Mouse (Mus musculus): ENCODE results near the gene 0610012G03Rik. TPM values are rescaled to one million over a fixed set of nuclear protein-coding genes. Genes with fewer than 3 reads are reported as not detected.

Gene 0610012G03Rik
- polyA plus RNA-seq, 1 experiment from 2014 or later = 101 TPM

DNA sequence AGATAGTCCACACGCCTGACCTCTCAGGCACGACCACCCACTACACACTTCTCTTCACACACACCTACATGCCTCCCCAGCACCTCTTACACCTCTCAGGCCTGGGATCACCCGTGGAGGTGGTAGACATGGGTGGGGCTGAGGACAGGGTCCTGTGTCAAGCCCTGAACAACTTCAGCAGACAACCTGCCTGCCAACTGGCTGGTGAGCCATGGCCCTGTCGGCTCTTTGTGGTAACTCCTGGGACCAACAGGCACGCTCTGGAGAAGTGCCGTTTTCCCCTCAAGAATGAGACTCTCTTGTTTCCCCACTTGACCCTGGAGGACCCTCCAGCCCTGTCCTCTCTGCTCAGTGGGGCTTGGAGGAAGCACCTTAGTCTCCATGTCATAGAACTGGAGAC lies 2.9 kb downstream of the 0610012G03Rik start:
- H3K27ac ChIP-seq (replicated peaks) = no peak overlapping the region
- 74% methylated on average over 6 of the region's 6 CpGs for WGBS
- peaks cover 13% of the 10 kb centered on the region; the same call in 1 of the 2 replicates for H3K36me3 ChIP-seq
- no peaks in the 10 kb centered on the region for H3K27me3 ChIP-seq (replicated peaks)
- no peaks in the 10 kb centered on the region for H3K9me3 ChIP-seq
- H3K9ac ChIP-seq = no peak overlapping the region
- no peak for ATAC-seq (ENCODE audit: extremely low read depth, insufficient number of reproducible peaks, low FRiP score, low TSS enrichment)
- H3K4me1 ChIP-seq = peaks cover 38% of the 10 kb centered on the region
- 0 out of 2 replicates have a peak overlapping the region, but pooled peaks have one; percentile 7 for H3K4me2 ChIP-seq
- no peak overlapping the region for H3K4me3 ChIP-seq

DNA sequence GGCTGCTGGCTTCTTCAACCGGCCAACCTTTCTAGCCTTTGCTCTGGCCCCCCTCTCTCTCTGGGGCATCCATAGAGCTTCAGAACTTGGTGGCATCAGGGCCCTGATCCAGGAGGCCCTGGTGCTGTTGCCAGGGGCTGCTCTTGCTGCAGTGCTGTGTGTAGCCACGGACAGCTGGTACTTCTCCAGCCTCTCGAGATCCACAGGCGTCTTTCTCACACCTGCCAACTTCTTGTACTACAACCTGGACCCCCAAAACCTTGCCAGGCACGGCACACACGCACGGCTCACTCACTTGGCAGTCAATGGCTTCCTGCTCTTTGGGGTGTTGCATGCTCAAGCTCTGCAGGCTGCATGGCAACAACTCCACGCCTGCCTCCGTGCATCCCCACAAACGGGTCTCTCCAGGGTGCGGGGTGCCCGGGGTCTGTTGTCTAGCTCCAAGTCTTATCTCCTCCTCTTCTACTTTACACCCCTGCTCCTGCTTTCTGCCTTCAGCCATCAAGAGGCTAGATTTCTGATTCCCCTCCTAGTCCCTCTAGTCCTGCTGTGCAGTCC lies 3.5 kb downstream of the 0610012G03Rik start:
- no peak for ATAC-seq (ENCODE audit: extremely low read depth, insufficient number of reproducible peaks, low FRiP score, low TSS enrichment)
- 77% methylated on average over 12 of the region's 12 CpGs for WGBS
- Histone ChIP-seq H3K9me3 (no peaks in the 10 kb centered on the region), H3K4me3 (no peak overlapping the region), H3K4me1 (peaks cover 36% of the 10 kb centered on the region), H3K4me2 (no peak overlapping the region), H3K36me3 (peaks cover 8% of the 10 kb centered on the region; the same call in 1 of the 2 replicates), H3K27me3 (replicated peaks) (no peaks in the 10 kb centered on the region), H3K27ac (replicated peaks) (no peak overlapping the region), H3K9ac (no peak overlapping the region)

DNA sequence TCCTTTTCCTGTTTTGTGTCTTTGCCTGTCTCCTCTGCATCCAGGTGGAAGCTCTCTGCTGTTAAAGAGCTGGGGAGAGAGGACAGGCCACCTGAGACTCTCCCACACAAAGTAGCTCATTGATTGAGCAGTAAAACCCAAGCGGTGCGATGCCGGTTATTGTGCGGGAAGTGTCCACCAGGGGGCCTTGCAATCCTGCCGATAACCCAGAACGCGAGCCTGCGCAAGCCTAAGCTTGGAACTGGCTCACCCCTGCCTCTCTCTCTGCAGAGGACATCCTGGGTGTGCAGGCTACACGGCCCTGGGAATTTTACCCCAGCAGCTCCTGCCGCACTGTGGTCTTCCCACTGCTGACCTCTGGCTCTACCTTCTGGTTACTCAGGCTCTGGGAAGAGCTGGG lies 4.3 kb downstream of the 0610012G03Rik start:
- no peaks in the 10 kb centered on the region for H3K27me3 ChIP-seq (replicated peaks)
- H3K9me3 ChIP-seq = no peaks in the 10 kb centered on the region
- H3K4me2 ChIP-seq = no peak overlapping the region
- peaks cover 28% of the 10 kb centered on the region for H3K4me1 ChIP-seq
- ATAC-seq (ENCODE audit: extremely low read depth, insufficient number of reproducible peaks, low FRiP score, low TSS enrichment) = no peak
- peak overlapping the region; percentile 38 for H3K9ac ChIP-seq
- no peak overlapping the region for H3K4me3 ChIP-seq
- WGBS = 4% methylated on average over 10 of the region's 10 CpGs
- peaks cover 8% of the 10 kb centered on the region; the same call in 1 of the 2 replicates for H3K36me3 ChIP-seq
- H3K27ac ChIP-seq (replicated peaks) = no peak overlapping the region

DNA sequence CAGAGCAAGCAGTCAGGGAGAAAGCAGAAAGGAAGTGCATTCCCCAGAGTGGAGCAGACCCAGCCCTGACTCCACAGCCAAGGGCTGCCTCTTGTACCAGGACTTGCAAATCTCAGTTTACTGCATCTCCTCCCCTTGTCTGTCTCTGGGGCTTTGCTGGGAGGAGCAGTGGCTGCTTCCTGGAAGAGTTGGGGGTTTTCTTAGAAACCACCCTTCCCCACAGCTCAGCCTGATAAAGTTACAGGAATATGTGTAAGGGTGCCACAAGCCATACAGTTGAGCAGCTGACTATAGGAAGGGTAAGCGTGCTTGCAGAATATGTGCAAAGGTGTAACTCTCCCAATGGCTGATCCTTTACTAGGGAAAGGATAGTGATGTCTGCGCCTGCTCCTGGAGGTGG lies 7.7 kb downstream of the 0610012G03Rik start:
- no peak overlapping the region for H3K4me3 ChIP-seq
- peaks cover 4% of the 10 kb centered on the region; the same call in 1 of the 2 replicates for H3K36me3 ChIP-seq
- ATAC-seq (ENCODE audit: extremely low read depth, insufficient number of reproducible peaks, low FRiP score, low TSS enrichment) = no peak
- H3K9ac ChIP-seq = no peak overlapping the region
- H3K4me1 ChIP-seq = peaks cover 8% of the 10 kb centered on the region
- WGBS = 59% methylated on average over 2 of the region's 2 CpGs
- no peaks in the 10 kb centered on the region for H3K9me3 ChIP-seq
- H3K27ac ChIP-seq (replicated peaks) = no peak overlapping the region
- no peak overlapping the region for H3K4me2 ChIP-seq
- peaks cover 11% of the 10 kb centered on the region for H3K27me3 ChIP-seq (replicated peaks)

DNA sequence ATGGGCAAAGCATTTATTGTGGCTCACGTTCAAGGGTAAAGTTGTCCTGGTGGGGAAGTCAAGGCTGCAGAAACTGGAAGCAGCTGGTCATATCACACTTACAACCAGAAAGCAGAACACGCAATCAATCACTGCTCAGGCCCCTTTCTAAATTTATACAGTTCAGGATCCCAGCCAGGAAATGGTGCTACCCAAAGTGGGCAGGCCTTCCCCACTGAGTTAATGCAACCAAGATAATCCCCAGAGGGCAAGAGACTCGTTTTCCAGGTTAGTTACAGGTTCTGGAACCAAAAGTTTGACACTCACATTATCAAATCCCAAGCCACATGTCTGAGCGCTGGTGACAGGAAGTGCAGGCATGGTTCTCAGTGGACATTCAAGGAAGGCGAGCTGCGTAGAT lies 9.4 kb downstream of the 0610012G03Rik start:
- Histone ChIP-seq H3K27ac (replicated peaks) (no peak overlapping the region), H3K27me3 (replicated peaks) (peaks cover 28% of the 10 kb centered on the region), H3K9me3 (no peaks in the 10 kb centered on the region), H3K9ac (no peak overlapping the region), H3K4me1 (peaks cover 22% of the 10 kb centered on the region), H3K4me2 (no peak overlapping the region), H3K36me3 (no peaks in the 10 kb centered on the region), H3K4me3 (no peak overlapping the region)
- 66% methylated on average over 6 of the region's 6 CpGs for WGBS
- no peak for ATAC-seq (ENCODE audit: extremely low read depth, insufficient number of reproducible peaks, low FRiP score, low TSS enrichment)

DNA sequence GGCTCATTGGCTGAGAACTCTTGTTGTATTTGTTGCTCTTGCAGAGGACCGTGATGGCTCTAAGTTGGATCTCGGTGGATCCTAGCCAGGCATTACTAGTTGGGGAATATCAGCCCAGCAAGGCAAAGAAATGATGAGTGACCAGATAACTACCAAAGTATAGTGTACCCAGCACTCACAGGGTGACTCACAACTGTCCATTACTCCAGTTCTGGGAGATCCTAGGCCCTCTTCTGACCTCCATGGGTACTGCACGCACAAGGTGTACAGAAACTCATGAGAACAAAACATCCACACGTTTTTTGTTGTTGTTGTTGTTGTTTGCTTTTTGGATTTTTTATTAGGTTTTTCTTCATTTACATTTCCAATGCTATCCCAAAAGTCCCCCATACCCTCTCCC lies 11.7 kb downstream of the 0610012G03Rik start:
- no peak for ATAC-seq (ENCODE audit: extremely low read depth, insufficient number of reproducible peaks, low FRiP score, low TSS enrichment)
- 76% methylated on average over 4 of the region's 4 CpGs for WGBS
- H3K27me3 ChIP-seq (replicated peaks) = peaks cover 43% of the 10 kb centered on the region
- H3K9ac ChIP-seq = no peak overlapping the region
- H3K4me2 ChIP-seq = no peak overlapping the region
- H3K27ac ChIP-seq (replicated peaks) = no peak overlapping the region
- no peaks in the 10 kb centered on the region for H3K9me3 ChIP-seq
- H3K4me1 ChIP-seq = peaks cover 31% of the 10 kb centered on the region
- no peaks in the 10 kb centered on the region for H3K36me3 ChIP-seq
- H3K4me3 ChIP-seq = no peak overlapping the region

DNA sequence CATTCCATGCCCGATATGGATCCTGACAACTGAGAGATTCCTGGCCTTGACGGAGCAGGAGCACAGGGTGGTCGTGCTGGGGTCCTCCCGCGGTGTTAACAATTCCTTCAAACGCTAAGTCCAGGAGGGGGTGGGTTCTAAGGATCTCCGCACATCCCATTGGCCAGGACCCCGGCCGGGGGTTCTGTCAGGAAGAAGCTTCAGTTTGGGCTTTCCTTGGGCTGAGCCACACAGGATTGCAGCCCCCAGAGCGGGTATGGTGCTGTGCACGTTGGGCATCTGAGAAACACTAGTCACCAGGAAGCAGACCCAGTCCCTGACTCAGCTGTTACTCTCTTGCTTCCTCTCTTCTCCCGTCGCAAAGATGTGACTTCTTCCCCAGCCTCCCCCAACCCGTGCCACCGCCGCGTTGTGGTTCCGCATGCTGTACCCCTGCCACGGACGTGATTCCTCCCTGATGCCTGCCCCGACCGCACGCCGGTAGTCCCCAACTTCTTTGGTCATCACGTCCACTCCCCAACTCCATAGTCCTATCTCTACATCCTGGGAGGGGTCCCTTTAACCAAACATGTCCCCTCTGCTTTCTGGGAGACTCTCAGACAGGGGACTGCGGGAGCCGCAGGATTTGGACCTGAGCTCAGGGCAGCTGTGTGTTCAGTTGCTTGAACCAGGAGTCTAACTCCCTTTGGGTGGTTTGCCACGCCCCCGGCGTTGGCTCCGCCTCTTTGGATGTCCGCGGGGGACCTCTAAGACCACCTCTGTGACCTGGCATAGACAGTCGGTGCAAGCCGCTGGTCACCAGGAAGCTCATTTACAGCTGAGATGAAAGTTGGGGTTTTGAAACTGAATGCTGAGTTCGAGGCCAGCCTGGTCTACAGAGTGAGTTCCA lies 13.0 kb downstream of the 0610012G03Rik start:
- WGBS = 4% methylated on average over 36 of the region's 36 CpGs
- Histone ChIP-seq H3K27ac (replicated peaks) (no peak overlapping the region), H3K4me3 (peak overlapping the region; percentile 57), H3K27me3 (replicated peaks) (peaks cover 53% of the 10 kb centered on the region), H3K9me3 (no peaks in the 10 kb centered on the region), H3K9ac (peak overlapping the region; percentile 73), H3K4me2 (peak overlapping the region; percentile 78), H3K4me1 (peaks cover 31% of the 10 kb centered on the region), H3K36me3 (no peaks in the 10 kb centered on the region)
- no peak for ATAC-seq (ENCODE audit: extremely low read depth, insufficient number of reproducible peaks, low FRiP score, low TSS enrichment)

DNA sequence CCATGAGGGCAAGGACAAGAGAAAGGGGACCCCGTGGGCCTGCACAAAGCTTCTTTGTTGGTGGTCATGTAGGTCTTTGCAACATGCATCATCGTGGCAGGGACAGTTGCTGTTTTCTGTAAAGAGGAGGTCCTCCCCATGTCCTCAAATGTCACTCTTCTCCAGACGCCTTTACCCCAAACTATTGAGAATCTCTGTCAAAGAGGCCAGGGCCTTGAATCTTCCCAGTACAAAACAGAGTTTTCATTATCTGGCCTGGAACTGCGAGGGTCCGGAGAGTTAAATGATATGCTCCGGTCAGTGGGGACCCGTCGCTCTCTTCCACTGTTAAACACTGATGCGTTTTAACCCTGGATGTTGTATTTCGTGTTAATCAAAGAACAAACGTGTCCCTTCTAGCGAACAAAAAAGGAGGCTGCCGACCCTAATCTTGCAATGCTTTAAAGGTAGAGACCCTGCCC lies 13.7 kb downstream of the 0610012G03Rik start:
- no peaks in the 10 kb centered on the region for H3K36me3 ChIP-seq
- no peak for ATAC-seq (ENCODE audit: extremely low read depth, insufficient number of reproducible peaks, low FRiP score, low TSS enrichment)

DNA sequence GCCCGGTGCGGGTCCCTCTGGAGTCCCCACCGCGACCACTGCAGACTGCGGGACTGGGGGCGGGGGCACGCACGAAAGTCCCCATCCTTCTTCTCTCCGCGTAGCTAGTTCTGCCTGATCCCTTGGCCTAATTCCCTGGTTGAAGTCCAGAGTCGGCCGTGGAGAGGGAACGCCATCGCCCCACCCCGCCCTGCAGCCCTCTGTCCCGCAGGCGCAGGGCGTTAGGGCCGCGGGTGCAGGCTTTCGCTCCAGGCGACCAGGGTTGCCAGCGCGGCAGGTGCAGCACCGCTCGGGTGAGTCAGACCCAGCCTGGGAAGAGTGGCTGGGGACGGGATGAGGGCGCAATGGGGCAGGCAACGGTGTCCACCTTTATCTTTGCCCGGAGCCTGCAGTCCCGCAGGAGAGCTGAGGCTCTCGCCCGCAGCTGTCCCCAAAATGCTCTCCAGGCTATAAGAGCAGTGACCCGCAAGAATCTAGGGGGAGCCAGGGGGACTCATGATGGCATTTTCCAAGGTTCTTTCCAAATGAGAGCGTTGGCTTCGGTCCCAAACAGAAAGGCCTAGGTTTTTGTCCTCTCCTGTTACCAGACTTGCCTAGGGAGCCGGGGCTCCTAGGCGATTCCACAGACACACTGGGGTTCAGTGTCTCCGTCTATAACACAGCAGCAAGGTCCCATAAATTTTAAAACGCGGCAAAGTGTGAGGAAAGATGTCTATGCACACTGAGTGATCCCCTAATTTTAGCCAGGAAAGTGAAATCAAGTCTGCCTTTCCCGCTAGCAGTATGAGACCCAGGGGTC lies 14.3 kb downstream of the 0610012G03Rik start, which contains the start of gene Pigz:
Gene Pigz (plus strand): TSS at position 101 of the 799 bp plus-strand sequence.
- H3K27ac ChIP-seq (replicated peaks) = 0 out of 2 replicates have a peak within 1 kb of the TSS, but pooled peaks have one; percentile 8
- no peaks in the 10 kb centered on the region for H3K36me3 ChIP-seq
- no peak for ATAC-seq (ENCODE audit: extremely low read depth, insufficient number of reproducible peaks, low FRiP score, low TSS enrichment)
- peak within 1 kb of the TSS; percentile 74 for H3K9ac ChIP-seq
- peaks cover 31% of the 10 kb centered on the region for H3K4me1 ChIP-seq
- 9% methylated on average over 42 of the region's 42 CpGs for WGBS
- H3K9me3 ChIP-seq = no peaks in the 10 kb centered on the region
- H3K4me2 ChIP-seq = peak within 1 kb of the TSS; percentile 78
- H3K4me3 ChIP-seq = peak within 1 kb of the TSS; percentile 57
- peaks cover 60% of the 10 kb centered on the region for H3K27me3 ChIP-seq (replicated peaks)

More for the DNA sequence above, 13.7 kb downstream of the 0610012G03Rik start:
- WGBS = 21% methylated on average over 13 of the region's 13 CpGs
- H3K9ac ChIP-seq = peak overlapping the region; percentile 73
- peak overlapping the region; percentile 78 for H3K4me2 ChIP-seq
- H3K4me3 ChIP-seq = peak overlapping the region; percentile 57
- peaks cover 60% of the 10 kb centered on the region for H3K27me3 ChIP-seq (replicated peaks)
- no peak overlapping the region for H3K27ac ChIP-seq (replicated peaks)
- H3K9me3 ChIP-seq = no peaks in the 10 kb centered on the region
- peaks cover 31% of the 10 kb centered on the region for H3K4me1 ChIP-seq

DNA sequence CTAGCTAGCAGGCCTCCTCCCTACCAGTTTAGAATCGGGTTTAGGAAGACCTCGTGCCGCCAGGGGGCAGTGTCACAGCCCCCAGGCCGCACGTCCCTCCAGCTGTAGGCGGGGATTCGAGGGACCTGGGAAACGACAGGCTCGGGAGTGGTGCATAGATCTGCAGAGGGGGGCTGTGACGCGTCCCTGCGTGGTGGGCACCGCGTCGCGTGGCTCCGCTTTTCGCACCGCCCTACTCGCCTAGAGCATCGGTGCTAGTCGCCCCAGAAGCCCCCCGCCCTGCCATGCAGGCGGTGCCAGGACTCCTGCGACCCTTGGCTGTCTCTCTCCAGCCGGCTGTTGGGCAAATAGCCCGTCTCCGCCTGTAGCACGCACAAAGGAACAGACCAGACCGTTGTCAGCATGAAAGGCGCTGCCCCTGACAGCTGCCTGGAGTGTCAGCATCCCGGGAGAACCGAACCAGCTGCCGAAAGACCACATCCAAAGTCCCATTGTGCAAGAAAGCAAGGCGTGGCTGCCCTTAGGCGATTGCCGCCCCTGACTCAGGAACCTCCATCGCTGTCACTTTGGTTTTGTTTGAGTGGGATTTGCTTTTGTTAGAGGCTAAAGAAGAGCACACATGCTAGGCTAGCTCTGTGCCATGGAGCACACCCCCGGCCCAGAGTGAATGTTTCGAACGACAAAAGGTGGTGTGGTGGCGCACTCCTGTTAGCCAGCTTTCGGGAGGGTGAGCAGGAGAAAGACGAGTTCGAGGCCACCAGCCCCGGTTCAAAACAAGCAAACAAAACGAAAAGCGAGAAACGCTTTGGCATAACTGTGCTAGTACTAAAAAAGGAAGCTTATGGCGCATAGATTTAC lies 15.2 kb downstream of the 0610012G03Rik start:
- H3K36me3 ChIP-seq = no peaks in the 10 kb centered on the region
- H3K9ac ChIP-seq = peak overlapping the region; percentile 74
- H3K27ac ChIP-seq (replicated peaks) = 0 out of 2 replicates have a peak overlapping the region, but pooled peaks have one; percentile 8
- H3K4me2 ChIP-seq = peak overlapping the region; percentile 78
- no peaks in the 10 kb centered on the region for H3K9me3 ChIP-seq
- H3K27me3 ChIP-seq (replicated peaks) = peaks cover 60% of the 10 kb centered on the region
- peak; percentile 69 for ATAC-seq (ENCODE audit: extremely low read depth, insufficient number of reproducible peaks, low FRiP score, low TSS enrichment)
- 1% methylated on average over 50 of the region's 50 CpGs for WGBS
- peak overlapping the region; percentile 57 for H3K4me3 ChIP-seq
- H3K4me1 ChIP-seq = peaks cover 31% of the 10 kb centered on the region
